Mouse (Mus musculus): ENCODE data around the gene AC161166.1.

GRCm38 (mm10) chr7:24517077-24517476 is 4.8 kb upstream of the AC161166.1 start:
- TF ChIP-seq CTCF (IDR thresholded peaks at IDR 0.05; ENCODE audit: low read depth) (no peak), EP300 (IDR thresholded peaks at IDR 0.05; ENCODE audit: low read depth) (no peak)

Data from liver, embryonic 14.5 days (tissue).